Mouse (Mus musculus) stomach, embryonic 16.5 days (tissue): ENCODE measurements around the gene Hmgcs2. TPM values are rescaled to one million over a fixed set of nuclear protein-coding genes. Genes with fewer than 3 reads are reported as not detected.

Experiments used
- ATAC-seq: fragments of 200-750 bp; cut with Nextera tagmentation; 2 replicates; pipeline ENCODE4 v1.8.0; 2017; ENCODE audit warnings: moderate number of reproducible peaks, moderate TSS enrichment; ENCODE audit not compliant: insufficient read depth, low FRiP score
- H3K27ac ChIP-seq: fragments of 300-500 bp; sonication (generic); 2 replicates; pipeline ENCODE4 v1.5.1; 2014; ENCODE audit warnings: low read length
- H3K27me3 ChIP-seq: fragments of 300-500 bp; sonication (generic); 2 replicates; pipeline ENCODE4 v1.6.1; 2014; ENCODE audit warnings: low read length, control low read depth, mixed read lengths; ENCODE audit not compliant: control insufficient read depth, insufficient read depth
- H3K36me3 ChIP-seq: fragments of 300-500 bp; sonication (generic); 2 replicates; pipeline ENCODE4 v1.6.1; 2014; ENCODE audit warnings: low read length; ENCODE audit not compliant: control insufficient read depth, insufficient read depth
- H3K4me1 ChIP-seq: fragments of 300-500 bp; sonication (generic); 2 replicates; pipeline ENCODE4 v1.6.1; 2014; ENCODE audit warnings: low read length, control low read depth, mixed read lengths; ENCODE audit not compliant: control insufficient read depth, insufficient read depth
- H3K4me2 ChIP-seq: fragments of 300-500 bp; sonication (generic); 2 replicates; pipeline ENCODE4 v1.6.1; 2014; ENCODE audit warnings: low read depth, low read length, mixed read lengths
- H3K4me3 ChIP-seq: fragments of 300-500 bp; sonication (generic); replicated peaks from 2 replicates; pipeline ENCODE4 v1.5.1; 2014; ENCODE audit warnings: mild to moderate bottlenecking, low read length
- H3K9ac ChIP-seq: fragments of 300-500 bp; sonication (generic); 2 replicates; pipeline ENCODE4 v1.6.1; 2014; ENCODE audit warnings: low read length
- H3K9me3 ChIP-seq: fragments of 300-500 bp; sonication (generic); replicated peaks from 2 replicates; pipeline ENCODE4 v1.6.1; 2016; ENCODE audit warnings: low read length, control low read depth; ENCODE audit not compliant: control insufficient read depth
- WGBS: fragments of 180-500 bp; shearing (Covaris S2); extraction: QIAGEN DNeasy Blood & Tissue Kit; methylation state at CpG from one replicate; pipeline ENCODE4 v1.1.7; 2014; 5-methylcytosine and 5-hydroxymethylcytosine counted together
- polyA plus RNA-seq: library from polyadenylated mRNA; unstranded; fragments of >200 nt; fragmentation: Nextera tagmentation; extraction: Ambion mirVana; gene quantifications from 2 replicates; pipeline ENCODE4 v1.2.1, GENCODE M21; 2015

Hmgcs2 gene
- polyA plus RNA-seq, 1 experiment from 2014 or later = 93.3 TPM

GRCm38 (mm10) chr3:98295965-98296364 lies 15.7 kb downstream of the Hmgcs2 start:
- Histone ChIP-seq H3K36me3 (no peaks in the 10 kb centered on the region), H3K4me2 (no peak overlapping the region), H3K27ac (no peak overlapping the region), H3K4me1 (no peaks in the 10 kb centered on the region), H3K4me3 (no peak overlapping the region), H3K9me3 (no peaks in the 10 kb centered on the region), H3K9ac (no peak overlapping the region), H3K27me3 (no peaks in the 10 kb centered on the region)
- 72% methylated on average over 10 of the region's 10 CpGs for WGBS
- ATAC-seq = no peak

- Histone ChIP-seq H3K27ac (no peak overlapping the region), H3K36me3 (no peaks in the 10 kb centered on the region), H3K27me3 (no peaks in the 10 kb centered on the region), H3K9ac (no peak overlapping the region), H3K4me3 (no peak overlapping the region), H3K9me3 (no peaks in the 10 kb centered on the region), H3K4me1 (no peaks in the 10 kb centered on the region), H3K4me2 (no peak overlapping the region)
- 81% methylated on average over 1 of the region's 1 CpGs for WGBS
- no peak for ATAC-seq
These were observed 19.3 kb downstream of the Hmgcs2 start for GRCm38 (mm10) chr3:98299391-98300100.

- Histone ChIP-seq H3K9ac (no peak overlapping the region), H3K4me3 (no peak overlapping the region), H3K9me3 (no peaks in the 10 kb centered on the region), H3K4me1 (no peaks in the 10 kb centered on the region), H3K4me2 (no peak overlapping the region), H3K27ac (no peak overlapping the region), H3K36me3 (no peaks in the 10 kb centered on the region), H3K27me3 (no peaks in the 10 kb centered on the region)
- no peak for ATAC-seq
- WGBS = 81% methylated on average over 4 of the region's 4 CpGs
These were observed 20.0 kb downstream of the Hmgcs2 start for GRCm38 (mm10) chr3:98300266-98300665.

GRCm38 (mm10) chr3:98301761-98302160 lies 21.5 kb downstream of the Hmgcs2 start:
- Histone ChIP-seq H3K9me3 (no peaks in the 10 kb centered on the region), H3K4me2 (no peak overlapping the region), H3K36me3 (no peaks in the 10 kb centered on the region), H3K27me3 (no peaks in the 10 kb centered on the region), H3K27ac (no peak overlapping the region), H3K4me1 (no peaks in the 10 kb centered on the region), H3K4me3 (no peak overlapping the region), H3K9ac (no peak overlapping the region)
- WGBS = 81% methylated on average over 3 of the region's 3 CpGs
- no peak for ATAC-seq

GRCm38 (mm10) chr3:98308606-98309005 lies 28.4 kb downstream of the Hmgcs2 start:
- WGBS = 89% methylated on average over 6 of the region's 6 CpGs

GRCm38 (mm10) chr3:98310456-98310855 lies 30.2 kb downstream of the Hmgcs2 start:
- Histone ChIP-seq H3K4me3 (no peak overlapping the region), H3K27me3 (no peaks in the 10 kb centered on the region), H3K4me1 (no peaks in the 10 kb centered on the region), H3K9me3 (no peaks in the 10 kb centered on the region), H3K9ac (no peak overlapping the region), H3K36me3 (0 out of 2 replicates have a peak, but pooled peaks cover 2% of the 10 kb centered on the region), H3K27ac (no peak overlapping the region), H3K4me2 (no peak overlapping the region)
- no peak for ATAC-seq
- WGBS = 94% methylated on average over 1 of the region's 1 CpGs

More at GRCm38 (mm10) chr3:98308606-98309005, 28.4 kb downstream of the Hmgcs2 start:
- Histone ChIP-seq H3K4me2 (no peak overlapping the region), H3K4me1 (no peaks in the 10 kb centered on the region), H3K4me3 (no peak overlapping the region), H3K36me3 (no peaks in the 10 kb centered on the region), H3K9me3 (no peaks in the 10 kb centered on the region), H3K27ac (no peak overlapping the region), H3K27me3 (no peaks in the 10 kb centered on the region), H3K9ac (no peak overlapping the region)
- no peak for ATAC-seq

GRCm38 (mm10) chr3:98312867-98313266 lies 32.6 kb downstream of the Hmgcs2 start:
- ATAC-seq = peak; percentile 22; the same call in 1 of the 2 replicates
- Histone ChIP-seq H3K27me3 (no peaks in the 10 kb centered on the region), H3K4me2 (no peak overlapping the region), H3K4me1 (no peaks in the 10 kb centered on the region), H3K36me3 (0 out of 2 replicates have a peak, but pooled peaks cover 2% of the 10 kb centered on the region), H3K9ac (no peak overlapping the region), H3K4me3 (no peak overlapping the region), H3K27ac (no peak overlapping the region), H3K9me3 (no peaks in the 10 kb centered on the region)
- 30% methylated on average over 6 of the region's 7 CpGs for WGBS

- no peak overlapping the region for H3K9ac ChIP-seq
- H3K4me1 ChIP-seq = no peaks in the 10 kb centered on the region
- WGBS = 82% methylated on average over 9 of the region's 9 CpGs
- H3K9me3 ChIP-seq = no peaks in the 10 kb centered on the region
- 0 out of 2 replicates have a peak, but pooled peaks cover 2% of the 10 kb centered on the region for H3K36me3 ChIP-seq
- no peaks in the 10 kb centered on the region for H3K27me3 ChIP-seq
- H3K27ac ChIP-seq = no peak overlapping the region
- ATAC-seq = 0 out of 2 replicates have a peak, but pooled peaks have one; percentile 34
- H3K4me3 ChIP-seq = no peak overlapping the region
- H3K4me2 ChIP-seq = no peak overlapping the region
These were observed 33.3 kb downstream of the Hmgcs2 start for GRCm38 (mm10) chr3:98313294-98314155.

- Histone ChIP-seq H3K27ac (no peak overlapping the region), H3K9me3 (no peaks in the 10 kb centered on the region), H3K4me3 (no peak overlapping the region), H3K9ac (no peak overlapping the region), H3K4me1 (no peaks in the 10 kb centered on the region), H3K36me3 (0 out of 2 replicates have a peak, but pooled peaks cover 2% of the 10 kb centered on the region), H3K27me3 (no peaks in the 10 kb centered on the region), H3K4me2 (no peak overlapping the region)
- no peak for ATAC-seq
- 81% methylated on average over 2 of the region's 2 CpGs for WGBS
These were observed 34.9 kb downstream of the Hmgcs2 start for GRCm38 (mm10) chr3:98315181-98315580.
